Comparison of ENCODE assay signal across 9 mouse cellular contexts in the genomic region with DNA sequence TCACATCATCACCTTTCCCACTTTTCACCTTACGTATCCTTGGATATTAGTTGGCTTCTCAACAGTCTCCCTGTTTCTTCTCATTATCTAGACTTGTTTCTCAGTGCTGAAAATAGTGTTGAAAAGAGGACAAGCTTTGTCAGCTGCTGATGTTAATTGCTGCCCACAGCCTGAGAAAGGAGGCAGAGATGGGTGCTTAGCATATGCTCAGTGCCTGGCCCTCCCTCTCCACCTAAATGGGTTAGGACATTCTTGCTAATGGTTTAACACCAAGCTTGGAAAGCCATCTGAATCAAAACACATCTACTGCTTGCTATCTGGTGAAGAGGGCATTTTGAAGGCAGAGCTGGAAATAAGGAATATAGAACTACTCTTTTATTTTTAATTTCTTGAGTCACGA.
"Had no signal": no experiment of that assay in that cellular context is flagged by ENCODE, and none has a peak within 500 bp of the region (broad histone marks: within the 10 kb centered on the region; RNA-seq: fewer than 3 reads in every experiment).

No protein-coding gene starts in this region.

- H3K27me3 ChIP-seq: limb, embryonic 12.5 days; midbrain, embryonic 13.5 days had no signal

- H3K9ac ChIP-seq: limb, embryonic 12.5 days; liver, embryonic 14.5 days; midbrain, embryonic 13.5 days had no signal

- H3K27ac ChIP-seq: limb, embryonic 12.5 days; liver, embryonic 14.5 days; midbrain, embryonic 13.5 days; stomach, postnatal 0 days had no signal

- DNase-seq: kidney, adult 8-10 months; kidney, postnatal 25 days; lung, adult 18-20 months; thymus, adult 18-20 months; thymus, postnatal 14 days had no signal

- H3K4me1 ChIP-seq: limb, embryonic 12.5 days; midbrain, embryonic 13.5 days had no signal

- H3K4me3 ChIP-seq: limb, embryonic 12.5 days; midbrain, embryonic 13.5 days had no signal

- H3K36me3 ChIP-seq: limb, embryonic 12.5 days; midbrain, embryonic 13.5 days had no signal
